Mouse (Mus musculus) liver, embryonic 13.5 days (tissue): ENCODE data around the gene Taf6l. TPM values are rescaled to one million over a fixed set of nuclear protein-coding genes. Genes with fewer than 3 reads are reported as not detected.

Experiments used
- ATAC-seq: fragments of 200-750 bp; cut with Nextera tagmentation; 2 replicates; pipeline ENCODE4 v1.8.0; 2017; ENCODE audit warnings: low read depth, mild to moderate bottlenecking, moderate number of reproducible peaks, moderate library complexity
- DNase-seq: peaks from one replicate; pipeline ENCODE4 v3.0.0; 2022
- H3K27ac ChIP-seq: fragments of 300-500 bp; sonication (generic); 2 replicates; pipeline ENCODE4 v1.5.1; 2015; ENCODE audit warnings: moderate library complexity, mild to moderate bottlenecking, inconsistent platforms
- H3K27me3 ChIP-seq: fragments of 300-500 bp; sonication (generic); 2 replicates; pipeline ENCODE4 v1.6.1; 2015; ENCODE audit warnings: mild to moderate bottlenecking, inconsistent platforms
- H3K36me3 ChIP-seq: fragments of 300-500 bp; sonication (generic); 2 replicates; pipeline ENCODE4 v1.6.1; 2015; ENCODE audit warnings: mild to moderate bottlenecking, inconsistent platforms
- H3K4me1 ChIP-seq: fragments of 300-500 bp; sonication (generic); replicated peaks from 2 replicates; pipeline ENCODE4 v1.6.1; 2015; ENCODE audit warnings: inconsistent platforms
- H3K4me2 ChIP-seq: fragments of 300-500 bp; sonication (generic); 2 replicates; pipeline ENCODE4 v1.6.1; 2015; ENCODE audit warnings: inconsistent platforms, mild to moderate bottlenecking, moderate library complexity
- H3K4me3 ChIP-seq: fragments of 300-500 bp; sonication (generic); replicated peaks from 2 replicates; pipeline ENCODE4 v1.5.1; 2015; ENCODE audit warnings: mild to moderate bottlenecking, inconsistent platforms
- H3K9ac ChIP-seq: fragments of 300-500 bp; sonication (generic); 2 replicates; pipeline ENCODE4 v1.6.1; 2015; ENCODE audit warnings: mild to moderate bottlenecking, inconsistent platforms
- H3K9me3 ChIP-seq: fragments of 300-500 bp; sonication (generic); replicated peaks from 2 replicates; pipeline ENCODE4 v1.6.1; 2016; ENCODE audit warnings: inconsistent platforms
- WGBS: fragments of 180-500 bp; shearing (Covaris S2); methylation state at CpG from one replicate; pipeline ENCODE4 v1.1.7; 2015; ENCODE audit not compliant: insufficient replicate concordance; 5-methylcytosine and 5-hydroxymethylcytosine counted together
- polyA plus RNA-seq: library from polyadenylated mRNA; unstranded; fragments of >200 nt; fragmentation: Nextera tagmentation; extraction: Ambion mirVana; gene quantifications from 2 replicates; pipeline ENCODE4 v1.2.1, GENCODE M21; 2015

Gene Taf6l
- polyA plus RNA-seq, result 16.6 and 17.2 TPM in 2 replicates

GRCm38 (mm10) chr19:8786008-8786781 is at the start of gene Taf6l:
Gene Taf6l, minus strand, starts transcription at chr19:8786417.
- Histone ChIP-seq H3K4me3 (peak within 1 kb of the TSS; percentile 79), H3K9ac (peak within 1 kb of the TSS; percentile 87), H3K4me2 (peak within 1 kb of the TSS; percentile 89), H3K27me3 (no peaks in the 10 kb centered on the region), H3K9me3 (no peaks in the 10 kb centered on the region), H3K4me1 (peaks cover 22% of the 10 kb centered on the region), H3K36me3 (peaks cover 31% of the 10 kb centered on the region), H3K27ac (peak within 1 kb of the TSS; percentile 87)
- ATAC-seq (peak; percentile 99), DNase-seq (peak; percentile 94)
- 1% methylated on average over 32 of the region's 32 CpGs for WGBS

GRCm38 (mm10) chr19:8832971-8833370 is 46.8 kb upstream of the Taf6l start:
- H3K9ac ChIP-seq, result no peak overlapping the region
- H3K4me3 ChIP-seq, result no peak overlapping the region
- H3K4me1 ChIP-seq, result peaks cover 11% of the 10 kb centered on the region
- no peaks in the 10 kb centered on the region for H3K9me3 ChIP-seq
- no peaks in the 10 kb centered on the region for H3K27me3 ChIP-seq
- 93% methylated on average over 4 of the region's 4 CpGs for WGBS
- DNase-seq (no peak), ATAC-seq (no peak)
- peaks cover 83% of the 10 kb centered on the region for H3K36me3 ChIP-seq
- no peak overlapping the region for H3K27ac ChIP-seq
- no peak overlapping the region for H3K4me2 ChIP-seq

- Histone ChIP-seq H3K27me3 (no peaks in the 10 kb centered on the region), H3K9ac (no peak overlapping the region), H3K4me2 (no peak overlapping the region), H3K36me3 (peaks cover 99% of the 10 kb centered on the region), H3K9me3 (no peaks in the 10 kb centered on the region), H3K27ac (no peak overlapping the region), H3K4me1 (no peaks in the 10 kb centered on the region), H3K4me3 (no peak overlapping the region)
- DNase-seq (no peak), ATAC-seq (no peak)
- WGBS, result 88% methylated on average over 11 of the region's 11 CpGs
Observed at GRCm38 (mm10) chr19:8831262-8831661, 45.0 kb upstream of the Taf6l start.

GRCm38 (mm10) chr19:8830664-8831063 is 44.4 kb upstream of the Taf6l start:
- no peaks in the 10 kb centered on the region for H3K9me3 ChIP-seq
- peaks cover 100% of the 10 kb centered on the region for H3K36me3 ChIP-seq
- no peak overlapping the region for H3K4me2 ChIP-seq
- no peak overlapping the region for H3K9ac ChIP-seq
- no peak overlapping the region for H3K4me3 ChIP-seq
- no peaks in the 10 kb centered on the region for H3K27me3 ChIP-seq
- no peaks in the 10 kb centered on the region for H3K4me1 ChIP-seq
- ATAC-seq (no peak), DNase-seq (no peak)
- no peak overlapping the region for H3K27ac ChIP-seq
- WGBS, result 94% methylated on average over 8 of the region's 8 CpGs

GRCm38 (mm10) chr19:8829660-8830059 is 43.4 kb upstream of the Taf6l start, which contains the start of gene AC129217.1:
Gene AC129217.1, plus strand, starts transcription at chr19:8829773.
- Histone ChIP-seq H3K9ac (no peak within 1 kb of the TSS), H3K4me3 (no peak within 1 kb of the TSS), H3K4me1 (no peaks in the 10 kb centered on the region), H3K27me3 (no peaks in the 10 kb centered on the region), H3K36me3 (peaks cover 99% of the 10 kb centered on the region), H3K27ac (peak within 1 kb of the TSS; percentile 2; the same call in 1 of the 2 replicates), H3K9me3 (no peaks in the 10 kb centered on the region), H3K4me2 (no peak within 1 kb of the TSS)
- DNase-seq (no peak), ATAC-seq (no peak)
- 61% methylated on average over 8 of the region's 8 CpGs for WGBS

GRCm38 (mm10) chr19:8822696-8823095 is 36.5 kb upstream of the Taf6l start:
- Histone ChIP-seq H3K27me3 (no peaks in the 10 kb centered on the region), H3K4me1 (peaks cover 26% of the 10 kb centered on the region), H3K36me3 (peaks cover 51% of the 10 kb centered on the region), H3K9me3 (no peaks in the 10 kb centered on the region), H3K4me2 (peak overlapping the region; percentile 91), H3K27ac (no peak overlapping the region), H3K4me3 (peak overlapping the region; percentile 98), H3K9ac (peak overlapping the region; percentile 99)
- WGBS, result 82% methylated on average over 8 of the region's 8 CpGs
- no peak for DNase-seq
- ATAC-seq, result no peak

- no peaks in the 10 kb centered on the region for H3K27me3 ChIP-seq
- H3K36me3 ChIP-seq, result peaks cover 45% of the 10 kb centered on the region
- ATAC-seq (no peak), DNase-seq (no peak)
- H3K9ac ChIP-seq, result peak overlapping the region; percentile 99
- under 1% methylated on average over 7 of the region's 7 CpGs for WGBS
- peaks cover 42% of the 10 kb centered on the region for H3K4me1 ChIP-seq
- H3K4me2 ChIP-seq, result peak overlapping the region; percentile 91
- H3K9me3 ChIP-seq, result no peaks in the 10 kb centered on the region
- H3K27ac ChIP-seq, result peak overlapping the region; percentile 99
- H3K4me3 ChIP-seq, result peak overlapping the region; percentile 98
Observed at GRCm38 (mm10) chr19:8821146-8821545, 34.9 kb upstream of the Taf6l start.

GRCm38 (mm10) chr19:8820424-8820956 is 34.3 kb upstream of the Taf6l start:
- DNase-seq, result peak; percentile 57
- Histone ChIP-seq H3K9ac (peak overlapping the region; percentile 99), H3K27me3 (no peaks in the 10 kb centered on the region), H3K4me3 (peak overlapping the region; percentile 98), H3K27ac (peak overlapping the region; percentile 99), H3K4me2 (peak overlapping the region; percentile 91), H3K4me1 (peaks cover 48% of the 10 kb centered on the region), H3K36me3 (peaks cover 45% of the 10 kb centered on the region), H3K9me3 (no peaks in the 10 kb centered on the region)
- peak; percentile 62 for ATAC-seq
- under 1% methylated on average over 47 of the region's 48 CpGs for WGBS

GRCm38 (mm10) chr19:8819596-8820423 is 33.6 kb upstream of the Taf6l start, which contains the start of gene Hnrnpul2:
Gene Hnrnpul2, plus strand, starts transcription at chr19:8820010.
- H3K9ac ChIP-seq, result peak within 1 kb of the TSS; percentile 99
- peak; percentile 96 for DNase-seq
- H3K27ac ChIP-seq, result peak within 1 kb of the TSS; percentile 99
- 0% methylated on average over 82 of the region's 83 CpGs for WGBS
- H3K9me3 ChIP-seq, result no peaks in the 10 kb centered on the region
- H3K4me2 ChIP-seq, result peak within 1 kb of the TSS; percentile 91
- peaks cover 44% of the 10 kb centered on the region for H3K36me3 ChIP-seq
- no peaks in the 10 kb centered on the region for H3K27me3 ChIP-seq
- H3K4me1 ChIP-seq, result peaks cover 48% of the 10 kb centered on the region
- H3K4me3 ChIP-seq, result peak within 1 kb of the TSS; percentile 98
- ATAC-seq, result peak; percentile 91

GRCm38 (mm10) chr19:8818801-8819595 is 32.8 kb upstream of the Taf6l start, which contains the start of gene Ttc9c:
Gene Ttc9c, minus strand, starts transcription at chr19:8819333.
- ATAC-seq (peak; percentile 79), DNase-seq (peak; percentile 95)
- H3K9ac ChIP-seq, result peak within 1 kb of the TSS; percentile 99
- no peaks in the 10 kb centered on the region for H3K9me3 ChIP-seq
- peak within 1 kb of the TSS; percentile 98 for H3K4me3 ChIP-seq
- H3K4me1 ChIP-seq, result peaks cover 53% of the 10 kb centered on the region
- no peaks in the 10 kb centered on the region for H3K27me3 ChIP-seq
- peaks cover 42% of the 10 kb centered on the region for H3K36me3 ChIP-seq
- peak within 1 kb of the TSS; percentile 99 for H3K27ac ChIP-seq
- under 1% methylated on average over 33 of the region's 33 CpGs for WGBS
- H3K4me2 ChIP-seq, result peak within 1 kb of the TSS; percentile 91
